Mouse (Mus musculus) E14TG2a.4 (cell line): ENCODE measurements at regions not wholly inside any gene's neighbourhood (a gene's known extent, or its start where the extent isn't known, plus 50 kb on each side); places are given as distances from the start of the nearest gene placed in this dataset.

Experiments used
- H3K27me3 ChIP-seq: 2 replicates; pipeline ENCODE4 v1.6.1; 2014; ENCODE audit warnings: low read length, control low read depth; ENCODE audit not compliant: insufficient read depth
- H3K36me3 ChIP-seq: 2 replicates; pipeline ENCODE4 v1.6.1; 2014; ENCODE audit warnings: low read length, control low read depth; ENCODE audit not compliant: insufficient read depth
- H3K4me1 ChIP-seq: replicated peaks from 2 replicates; pipeline ENCODE4 v1.6.1; 2014; ENCODE audit warnings: low read depth, low read length, control low read depth
- H3K4me3 ChIP-seq: replicated peaks from 2 replicates; pipeline ENCODE4 v1.5.1; 2014; ENCODE audit warnings: mild to moderate bottlenecking, low read length
- H3K9me3 ChIP-seq: 2 replicates; pipeline ENCODE4 v1.6.1; 2014; ENCODE audit warnings: low read length, control low read depth
- CTCF ChIP-seq: conservative IDR thresholded peaks from 2 replicates; pipeline ENCODE4 v1.5.1; 2014; ENCODE audit warnings: low read length
- NANOG ChIP-seq: IDR thresholded peaks from 2 replicates; pipeline ENCODE4 v1.6.1; 2014; ENCODE audit warnings: borderline replicate concordance, low read length, mixed read lengths
- POU5F1 ChIP-seq: IDR thresholded peaks from 2 replicates; pipeline ENCODE4 v1.6.1; 2014; ENCODE audit warnings: low read length, borderline replicate concordance

DNA sequence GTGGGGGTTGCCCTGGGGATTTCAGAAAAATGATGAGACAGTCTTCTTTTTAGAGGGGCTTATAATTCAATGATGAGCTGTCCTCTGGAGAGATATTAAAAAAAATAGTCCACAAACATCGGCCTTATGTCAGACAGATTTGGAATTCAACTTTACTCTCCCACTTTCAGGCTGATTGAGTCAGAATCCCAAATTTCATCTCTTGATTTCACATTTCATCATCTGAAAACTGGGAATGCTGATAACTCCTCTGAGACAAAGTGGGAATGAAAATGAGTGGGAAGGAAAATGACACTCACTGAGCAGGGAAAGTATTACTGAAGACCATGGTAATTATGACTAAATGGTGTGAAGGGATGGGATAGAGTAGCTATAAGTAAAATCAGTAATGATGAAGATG is 239.1 kb downstream of the Plk2 start:
- Histone ChIP-seq H3K4me3 (no peak overlapping the region), H3K36me3 (no peaks in the 10 kb centered on the region), H3K27me3 (no peaks in the 10 kb centered on the region), H3K4me1 (no peaks in the 10 kb centered on the region), H3K9me3 (no peaks in the 10 kb centered on the region)
- no peak for TF ChIP-seq NANOG
- TF ChIP-seq POU5F1, result no peak

DNA sequence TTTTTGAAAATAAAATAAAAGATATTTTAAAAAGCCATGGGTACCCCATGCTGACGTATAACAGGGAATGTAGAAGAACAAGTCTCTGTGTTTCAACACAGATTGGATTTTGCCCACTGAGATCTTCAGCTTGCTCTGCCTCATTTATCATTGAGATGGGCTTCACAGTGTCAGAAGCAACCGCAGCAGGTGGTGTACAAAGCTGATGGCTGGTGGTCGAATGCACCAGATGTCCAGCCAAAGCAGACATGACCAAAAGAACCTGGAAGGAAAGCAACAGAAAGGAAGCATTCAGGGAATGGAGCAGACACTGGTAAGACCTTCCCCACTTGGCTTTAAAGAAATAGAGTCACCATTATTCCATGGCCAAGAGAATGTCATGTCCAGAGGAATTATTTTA is 247.9 kb downstream of the Plk2 start:
- Histone ChIP-seq H3K36me3 (no peaks in the 10 kb centered on the region), H3K4me3 (no peak overlapping the region), H3K27me3 (no peaks in the 10 kb centered on the region), H3K4me1 (no peaks in the 10 kb centered on the region), H3K9me3 (no peaks in the 10 kb centered on the region)
- TF ChIP-seq CTCF (no peak), POU5F1 (no peak), NANOG (no peak)

DNA sequence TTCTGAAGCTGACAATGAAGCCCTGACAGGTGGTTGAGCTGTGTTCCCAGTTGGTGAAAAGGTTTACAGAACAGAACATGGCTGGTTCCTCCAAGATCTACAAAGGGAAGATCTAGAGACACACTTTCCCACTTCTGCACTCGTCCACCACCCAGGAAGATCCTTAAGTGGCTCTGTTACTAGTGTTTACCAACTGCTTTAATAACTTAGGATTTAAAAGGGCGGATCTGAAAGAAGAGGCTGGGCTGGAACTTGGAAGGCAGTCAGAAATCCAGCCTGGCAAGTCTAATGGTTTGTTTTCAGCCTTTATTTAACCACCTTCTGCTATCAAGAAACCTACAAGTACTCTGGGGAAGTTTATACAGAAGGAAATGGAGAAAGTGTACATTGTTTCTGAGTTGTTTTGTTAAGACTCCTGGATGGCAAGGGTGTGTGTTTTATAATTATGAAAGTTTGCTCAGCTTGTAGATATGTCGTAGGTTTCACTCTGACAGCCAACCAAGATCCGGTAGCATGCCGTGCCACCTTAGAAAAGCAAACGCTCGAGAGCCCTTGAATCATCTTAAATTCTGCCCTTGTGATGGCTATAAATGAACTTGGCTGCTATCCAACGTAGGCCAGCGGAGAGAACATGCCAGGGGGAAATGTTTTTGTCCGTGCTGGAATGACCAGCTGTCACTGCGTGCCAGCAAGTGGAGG is 248.5 kb downstream of the Plk2 start:
- H3K4me3 ChIP-seq, result no peak overlapping the region
- H3K9me3 ChIP-seq, result no peaks in the 10 kb centered on the region
- TF ChIP-seq POU5F1, result no peak
- no peak for TF ChIP-seq NANOG
- TF ChIP-seq CTCF, result no peak
- no peaks in the 10 kb centered on the region for H3K27me3 ChIP-seq
- H3K4me1 ChIP-seq, result no peaks in the 10 kb centered on the region
- H3K36me3 ChIP-seq, result no peaks in the 10 kb centered on the region

DNA sequence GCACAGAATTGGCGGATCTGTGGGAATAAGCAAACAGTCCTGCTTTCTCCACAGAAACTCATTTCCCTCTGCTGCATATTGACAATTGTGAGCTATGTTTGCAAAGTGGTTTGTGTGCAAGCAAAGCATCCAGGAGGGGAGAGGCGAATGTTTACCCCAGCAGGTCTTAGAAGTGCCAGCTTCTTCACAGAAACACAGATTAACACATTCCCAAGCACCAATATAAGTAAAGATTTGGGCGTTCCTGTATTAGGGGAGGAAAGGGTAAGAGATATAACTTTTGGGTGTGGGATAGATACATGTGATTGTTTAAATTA is 249.0 kb downstream of the Plk2 start:
- H3K4me3 ChIP-seq, result no peak overlapping the region
- H3K36me3 ChIP-seq, result no peaks in the 10 kb centered on the region
- H3K4me1 ChIP-seq, result no peaks in the 10 kb centered on the region
- no peaks in the 10 kb centered on the region for H3K27me3 ChIP-seq
- TF ChIP-seq NANOG, result no peak
- TF ChIP-seq CTCF, result no peak
- no peak for TF ChIP-seq POU5F1
- H3K9me3 ChIP-seq, result no peaks in the 10 kb centered on the region

DNA sequence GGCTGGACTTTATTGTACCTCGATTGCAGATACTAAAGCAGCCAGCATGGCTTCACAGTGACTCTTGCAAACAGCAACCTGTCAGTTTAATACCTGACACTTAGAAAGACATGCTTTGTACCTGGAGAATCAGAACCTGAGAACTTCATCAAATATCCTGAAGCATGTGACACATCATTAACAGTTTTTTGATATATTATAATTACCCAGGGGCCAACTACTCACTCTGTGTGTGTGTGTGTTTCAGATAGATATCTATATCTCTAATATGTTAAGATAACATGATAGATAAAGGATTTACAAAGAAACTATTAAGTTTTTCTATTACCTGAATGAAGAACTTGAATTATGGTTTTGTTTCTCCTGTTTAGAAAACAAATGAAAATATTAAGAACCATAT is 254.5 kb downstream of the Plk2 start:
- no peaks in the 10 kb centered on the region for H3K36me3 ChIP-seq
- H3K27me3 ChIP-seq, result no peaks in the 10 kb centered on the region
- H3K4me1 ChIP-seq, result no peaks in the 10 kb centered on the region
- H3K9me3 ChIP-seq, result no peaks in the 10 kb centered on the region
- TF ChIP-seq POU5F1, result no peak
- TF ChIP-seq NANOG, result no peak
- TF ChIP-seq CTCF, result no peak
- H3K4me3 ChIP-seq, result no peak overlapping the region

DNA sequence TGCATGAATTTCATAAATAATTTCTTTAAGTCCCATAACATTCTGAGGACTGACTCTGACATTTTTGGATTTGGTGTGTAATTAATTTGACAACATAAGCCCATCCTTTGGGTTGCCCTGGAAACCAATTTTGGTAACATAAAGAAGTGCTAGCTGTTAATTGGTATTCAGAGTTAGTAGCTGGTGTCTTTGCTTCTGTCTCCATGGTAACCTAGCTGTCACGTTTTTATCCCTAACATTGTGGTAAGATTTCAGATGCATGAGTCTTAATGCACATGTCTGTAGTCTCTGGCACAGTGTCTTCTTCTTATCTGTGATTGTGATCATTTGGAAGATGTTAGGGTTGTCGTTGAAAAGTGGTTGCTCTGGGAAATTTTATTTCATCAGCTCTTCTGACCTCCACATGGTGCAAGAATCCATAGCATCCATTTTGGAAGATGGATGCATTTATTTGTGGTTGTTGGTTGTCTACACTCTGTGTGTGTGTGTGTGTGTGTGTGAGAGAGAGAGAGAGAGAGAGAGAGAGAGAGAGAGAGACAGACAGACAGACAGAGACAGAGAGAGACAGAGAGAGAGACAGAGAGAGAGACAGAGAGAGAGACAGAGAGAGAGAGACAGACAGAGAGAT is 255.1 kb downstream of the Plk2 start:
- Histone ChIP-seq H3K4me3 (no peak overlapping the region), H3K36me3 (no peaks in the 10 kb centered on the region), H3K27me3 (no peaks in the 10 kb centered on the region), H3K4me1 (no peaks in the 10 kb centered on the region), H3K9me3 (no peaks in the 10 kb centered on the region)
- TF ChIP-seq CTCF (no peak), NANOG (no peak), POU5F1 (no peak)

DNA sequence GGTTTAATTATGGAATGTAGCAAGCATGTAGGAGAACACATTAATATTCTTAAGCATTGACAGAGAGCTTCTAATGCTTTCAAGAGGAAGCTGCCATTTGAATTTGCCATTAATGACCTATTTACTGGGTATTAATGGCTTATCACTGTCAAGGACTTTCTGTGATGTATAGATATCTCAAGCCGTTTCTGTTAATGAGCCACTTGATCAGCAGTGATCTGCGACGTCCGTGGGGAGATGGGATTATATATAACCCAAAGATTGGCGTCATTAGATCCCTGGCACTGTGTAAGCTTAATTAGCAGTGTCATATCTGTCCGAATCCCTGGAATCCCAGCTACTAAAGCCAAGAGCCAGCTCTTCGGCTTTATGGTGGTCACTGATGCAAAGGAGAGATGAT is 257.4 kb downstream of the Plk2 start:
- Histone ChIP-seq H3K36me3 (no peaks in the 10 kb centered on the region), H3K9me3 (no peaks in the 10 kb centered on the region), H3K4me1 (no peaks in the 10 kb centered on the region), H3K4me3 (no peak overlapping the region), H3K27me3 (no peaks in the 10 kb centered on the region)
- TF ChIP-seq CTCF, result no peak
- TF ChIP-seq POU5F1, result no peak
- TF ChIP-seq NANOG, result no peak

DNA sequence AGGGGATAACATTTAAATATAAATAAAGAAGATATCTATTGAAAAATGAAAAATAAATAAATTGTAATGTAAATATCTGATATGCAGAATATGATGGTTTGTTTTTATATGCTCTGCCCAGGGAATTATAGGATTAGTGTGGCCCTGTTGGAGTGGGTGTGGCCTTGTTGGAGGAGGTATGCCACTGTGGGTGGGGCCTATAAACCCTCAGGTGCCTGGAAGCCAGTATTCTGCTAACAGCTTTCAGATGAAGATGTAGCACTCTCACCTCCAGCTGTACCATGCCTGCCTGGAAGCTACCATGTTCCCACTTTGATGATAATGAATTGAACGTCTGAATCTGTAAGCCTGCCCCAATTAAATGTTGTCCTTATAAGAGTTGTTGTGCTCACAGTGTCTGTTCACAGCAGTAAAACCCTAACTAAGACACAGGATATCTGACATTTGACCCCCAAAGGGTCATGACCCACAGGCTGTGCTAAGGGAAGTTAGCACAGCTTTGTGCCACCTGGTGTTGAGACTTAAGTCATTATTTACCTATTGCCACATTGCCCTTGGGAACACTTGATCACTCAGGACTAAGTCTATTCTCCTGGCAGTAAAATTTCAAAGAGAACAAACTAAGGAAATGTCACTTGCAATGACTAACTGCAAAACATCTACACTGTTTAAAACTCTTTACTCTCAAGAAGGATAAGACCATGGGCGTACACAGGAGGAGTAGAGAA is 270.4 kb downstream of the Plk2 start:
- no peaks in the 10 kb centered on the region for H3K4me1 ChIP-seq
- H3K9me3 ChIP-seq, result no peaks in the 10 kb centered on the region
- H3K36me3 ChIP-seq, result no peaks in the 10 kb centered on the region
- H3K4me3 ChIP-seq, result no peak overlapping the region
- no peak for TF ChIP-seq NANOG
- no peak for TF ChIP-seq POU5F1
- TF ChIP-seq CTCF, result no peak
- no peaks in the 10 kb centered on the region for H3K27me3 ChIP-seq
